Mouse (Mus musculus): ENCODE measurements around the gene Tlx1. TPM values are rescaled to one million over a fixed set of nuclear protein-coding genes. Genes with fewer than 3 reads are reported as not detected.

Tlx1 gene
- total RNA-seq (2014; rRNA removed): not detected in 2 replicates
- 0.05 TPM in 1 of 2 replicates, not detected in the other for polyA plus RNA-seq (2012; rRNA removed)

DNA sequence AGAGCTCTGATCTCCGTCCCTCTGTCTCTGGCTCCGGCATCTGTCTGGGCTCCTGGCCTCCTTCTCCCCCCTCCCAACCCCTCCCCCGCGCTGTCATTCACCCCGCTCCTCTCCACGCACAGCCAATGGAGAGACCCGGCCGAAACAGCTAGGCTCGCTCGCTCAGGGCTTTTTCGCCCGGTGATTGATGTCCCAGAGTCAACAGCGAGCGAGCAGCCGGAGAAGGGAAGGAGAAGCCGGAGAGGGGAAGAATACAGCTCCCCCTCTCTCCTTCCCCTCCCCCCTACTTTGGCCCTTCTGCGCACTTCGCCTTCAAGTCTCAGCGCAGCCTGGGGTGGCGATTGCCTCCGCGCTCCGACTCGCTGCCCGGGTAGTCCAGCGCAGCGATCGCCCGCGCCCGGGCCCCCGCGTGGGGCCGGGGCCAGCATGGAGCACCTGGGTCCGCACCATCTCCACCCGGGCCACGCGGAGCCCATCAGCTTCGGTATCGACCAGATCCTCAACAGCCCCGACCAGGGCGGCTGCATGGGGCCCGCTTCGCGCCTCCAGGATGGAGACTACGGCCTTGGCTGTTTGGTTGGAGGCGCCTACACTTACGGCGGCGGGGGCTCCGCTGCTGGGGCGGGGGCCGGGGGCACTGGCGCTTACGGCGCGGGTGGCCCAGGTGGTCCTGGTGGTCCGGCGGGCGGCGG is at the start of gene Tlx1:
TSS of gene Tlx1 (plus strand) at position 191 of the 692 bp plus-strand sequence.
- no peak for DNase-seq (ENCODE audit: extremely low read depth, low read depth, low spot score)
- H3K9ac ChIP-seq (ENCODE audit: low read depth, low read length): no peak within 1 kb of the TSS
- H3K36me3 ChIP-seq (ENCODE audit: control insufficient read depth, insufficient read depth, low read length): no peaks in the 10 kb centered on the region
- H3K79me2 ChIP-seq (ENCODE audit: control insufficient read depth, insufficient read depth, low read length): no peaks in the 10 kb centered on the region
- H3K4me3 ChIP-seq (ENCODE audit: insufficient read depth, low read depth, low read length): no peak within 1 kb of the TSS
- H3K27me3 ChIP-seq (ENCODE audit: control insufficient read depth, insufficient read depth, low read length): peaks cover 36% of the 10 kb centered on the region
- H3K27ac ChIP-seq (replicated peaks; ENCODE audit: insufficient read depth, low read depth, low read length): no peak within 1 kb of the TSS
- WGBS: 3% methylated on average over 59 of the region's 61 CpGs
- TF ChIP-seq CTCF (IDR thresholded peaks at IDR 0.05; ENCODE audit: low read depth, low read length) (no peak), POLR2A (IDR thresholded peaks at IDR 0.05; ENCODE audit: extremely low read depth, insufficient read depth, low read length) (no peak)
- H3K4me1 ChIP-seq (ENCODE audit: control insufficient read depth, insufficient read depth, low read length): no peaks in the 10 kb centered on the region

- TF ChIP-seq CTCF (IDR thresholded peaks at IDR 0.05; ENCODE audit: low read depth, low read length) (no peak), POLR2A (IDR thresholded peaks at IDR 0.05; ENCODE audit: extremely low read depth, insufficient read depth, low read length) (no peak)
- WGBS: 40% methylated on average over 1 of the region's 1 CpGs
- Histone ChIP-seq H3K4me3 (ENCODE audit: insufficient read depth, low read depth, low read length) (no peak overlapping the region), H3K4me1 (ENCODE audit: control insufficient read depth, insufficient read depth, low read length) (no peaks in the 10 kb centered on the region; the same call in 1 of the 2 replicates), H3K79me2 (ENCODE audit: control insufficient read depth, insufficient read depth, low read length) (no peaks in the 10 kb centered on the region), H3K27ac (replicated peaks; ENCODE audit: insufficient read depth, low read depth, low read length) (no peak overlapping the region), H3K9ac (ENCODE audit: low read depth, low read length) (no peak overlapping the region), H3K36me3 (ENCODE audit: control insufficient read depth, insufficient read depth, low read length) (no peaks in the 10 kb centered on the region), H3K27me3 (ENCODE audit: control insufficient read depth, insufficient read depth, low read length) (peaks cover 3% of the 10 kb centered on the region; the same call in 1 of the 2 replicates)
- DNase-seq (ENCODE audit: extremely low read depth, low read depth, low spot score): no peak
These were observed 44.9 kb upstream of the Tlx1 start for GRCm38 (mm10) chr19:45105591-45105990.

GRCm38 (mm10) chr19:45106689-45107088 is 43.8 kb upstream of the Tlx1 start:
- Histone ChIP-seq H3K4me1 (ENCODE audit: control insufficient read depth, insufficient read depth, low read length) (no peaks in the 10 kb centered on the region), H3K27me3 (ENCODE audit: control insufficient read depth, insufficient read depth, low read length) (peaks cover 3% of the 10 kb centered on the region; the same call in 1 of the 2 replicates), H3K79me2 (ENCODE audit: control insufficient read depth, insufficient read depth, low read length) (no peaks in the 10 kb centered on the region), H3K4me3 (ENCODE audit: insufficient read depth, low read depth, low read length) (no peak overlapping the region), H3K36me3 (ENCODE audit: control insufficient read depth, insufficient read depth, low read length) (no peaks in the 10 kb centered on the region), H3K9ac (ENCODE audit: low read depth, low read length) (no peak overlapping the region), H3K27ac (replicated peaks; ENCODE audit: insufficient read depth, low read depth, low read length) (no peak overlapping the region)
- 77% methylated on average over 6 of the region's 6 CpGs for WGBS
- TF ChIP-seq CTCF (IDR thresholded peaks at IDR 0.05; ENCODE audit: low read depth, low read length) (no peak), POLR2A (IDR thresholded peaks at IDR 0.05; ENCODE audit: extremely low read depth, insufficient read depth, low read length) (no peak)
- no peak for DNase-seq (ENCODE audit: extremely low read depth, low read depth, low spot score)

GRCm38 (mm10) chr19:45110681-45111080 is 39.8 kb upstream of the Tlx1 start:
- no peak for DNase-seq (ENCODE audit: extremely low read depth, low read depth, low spot score)
- Histone ChIP-seq H3K4me1 (ENCODE audit: control insufficient read depth, insufficient read depth, low read length) (peaks cover 5% of the 10 kb centered on the region; the same call in 1 of the 2 replicates), H3K79me2 (ENCODE audit: control insufficient read depth, insufficient read depth, low read length) (no peaks in the 10 kb centered on the region), H3K36me3 (ENCODE audit: control insufficient read depth, insufficient read depth, low read length) (no peaks in the 10 kb centered on the region), H3K4me3 (ENCODE audit: insufficient read depth, low read depth, low read length) (no peak overlapping the region), H3K9ac (ENCODE audit: low read depth, low read length) (no peak overlapping the region), H3K27ac (replicated peaks; ENCODE audit: insufficient read depth, low read depth, low read length) (no peak overlapping the region), H3K27me3 (ENCODE audit: control insufficient read depth, insufficient read depth, low read length) (no peaks in the 10 kb centered on the region)
- 79% methylated on average over 8 of the region's 8 CpGs for WGBS
- TF ChIP-seq CTCF (IDR thresholded peaks at IDR 0.05; ENCODE audit: low read depth, low read length): no peak
- no peak for TF ChIP-seq POLR2A (IDR thresholded peaks at IDR 0.05; ENCODE audit: extremely low read depth, insufficient read depth, low read length)

GRCm38 (mm10) chr19:45112444-45112843 is 38.0 kb upstream of the Tlx1 start:
- H3K36me3 ChIP-seq (ENCODE audit: control insufficient read depth, insufficient read depth, low read length): no peaks in the 10 kb centered on the region
- H3K4me3 ChIP-seq (ENCODE audit: insufficient read depth, low read depth, low read length): no peak overlapping the region
- WGBS: 91% methylated on average over 6 of the region's 6 CpGs
- TF ChIP-seq POLR2A (IDR thresholded peaks at IDR 0.05; ENCODE audit: extremely low read depth, insufficient read depth, low read length): no peak
- TF ChIP-seq CTCF (IDR thresholded peaks at IDR 0.05; ENCODE audit: low read depth, low read length): peak; percentile 41
- H3K79me2 ChIP-seq (ENCODE audit: control insufficient read depth, insufficient read depth, low read length): no peaks in the 10 kb centered on the region
- H3K27ac ChIP-seq (replicated peaks; ENCODE audit: insufficient read depth, low read depth, low read length): no peak overlapping the region
- H3K9ac ChIP-seq (ENCODE audit: low read depth, low read length): no peak overlapping the region
- no peak for DNase-seq (ENCODE audit: extremely low read depth, low read depth, low spot score)
- peaks cover 5% of the 10 kb centered on the region; the same call in 1 of the 2 replicates for H3K4me1 ChIP-seq (ENCODE audit: control insufficient read depth, insufficient read depth, low read length)
- no peaks in the 10 kb centered on the region for H3K27me3 ChIP-seq (ENCODE audit: control insufficient read depth, insufficient read depth, low read length)
